ENCODE assay signal across 8 mouse cellular contexts in genomic region chr2:90573640-90574526, GRCm38 (mm10). TPM values are rescaled to one million over a fixed set of nuclear protein-coding genes. Genes with fewer than 3 reads are reported as not detected.
DNase-seq lines count a peak whose midpoint lies in the region; ATAC-seq and TF ChIP-seq lines count a peak whose summit lies in the region.

No protein-coding gene starts in this region.

- no peaks in the 10 kb centered on the region; the same call in 1 of the 2 replicates for H3K4me1 ChIP-seq in heart, postnatal 0 days (ENCODE audit: control insufficient read depth, insufficient read depth)
- H3K4me1 ChIP-seq in lung, postnatal 0 days (ENCODE audit: insufficient read depth, low read depth, low read length), result peaks cover 5% of the 10 kb centered on the region; the same call in 1 of the 2 replicates

- no peak for DNase-seq in layer of hippocampus, adult 2 months (ENCODE audit: low spot score in 2 of 2)
- no peak for DNase-seq in layer of hippocampus, adult 8-10 months (ENCODE audit: low spot score in 2 of 2)
- DNase-seq in cerebellum, adult 9-11 months, result peak; percentile 39
- DNase-seq in heart, postnatal 0 days (ENCODE audit: low spot score), result no peak
- peak; percentile 43 for DNase-seq in lung, postnatal 0 days (ENCODE audit: low spot score)
- DNase-seq in testis, postnatal 10 days (ENCODE audit: low spot score), result no peak
- no peak for DNase-seq in thymus, postnatal 14 days
- no peak for DNase-seq in thymus, postnatal 4 days

- H3K9ac ChIP-seq in heart, postnatal 0 days (replicated peaks; ENCODE audit: low read depth, low read length), result peak overlapping the region; percentile 42; the same call in 1 of the 2 replicates
- no peak overlapping the region for H3K9ac ChIP-seq in lung, postnatal 0 days (replicated peaks; ENCODE audit: low read depth)

- H3K9me3 ChIP-seq in heart, postnatal 0 days (replicated peaks; ENCODE audit: control insufficient read depth, low read length), result no peaks in the 10 kb centered on the region
- no peaks in the 10 kb centered on the region for H3K9me3 ChIP-seq in lung, postnatal 0 days (ENCODE audit: low read length)

- no peak for TF ChIP-seq CTCF in layer of hippocampus, adult 2 months (conservative IDR thresholded peaks at IDR 0.05)
- no peak for TF ChIP-seq CTCF in heart, postnatal 0 days (IDR thresholded peaks at IDR 0.05; ENCODE audit: low read depth)
- no peak for TF ChIP-seq CTCF in lung, postnatal 0 days (IDR thresholded peaks at IDR 0.05)

- 47% methylated on average over 17 of the region's 17 CpGs for WGBS in heart, postnatal 0 days
- 57% methylated on average over 17 of the region's 17 CpGs for WGBS in lung, postnatal 0 days

- 0 out of 2 replicates have a peak, but pooled peaks have one; percentile 24 for ATAC-seq in heart, postnatal 0 days (ENCODE audit: insufficient read depth, low read depth)
- peak; percentile 35; the same call in 1 of the 2 replicates for ATAC-seq in lung, postnatal 0 days

- H3K4me3 ChIP-seq in layer of hippocampus, adult 2 months, result peak overlapping the region; percentile 42
- peak overlapping the region; percentile 37 for H3K4me3 ChIP-seq in heart, postnatal 0 days (ENCODE audit: low read depth, low read length)
- H3K4me3 ChIP-seq in lung, postnatal 0 days (ENCODE audit: low read depth, low read length), result no peak overlapping the region

- H3K27ac ChIP-seq in layer of hippocampus, adult 2 months, result peak overlapping the region; percentile 86
- H3K27ac ChIP-seq in heart, postnatal 0 days (ENCODE audit: low read depth), result no peak overlapping the region
- no peak overlapping the region for H3K27ac ChIP-seq in lung, postnatal 0 days (ENCODE audit: low read length)

- no peak for TF ChIP-seq EP300 in heart, postnatal 0 days (IDR thresholded peaks at IDR 0.05; ENCODE audit: low read depth)
- no peak for TF ChIP-seq EP300 in lung, postnatal 0 days (IDR thresholded peaks at IDR 0.05)

- peak overlapping the region; percentile 56 for H3K4me2 ChIP-seq in heart, postnatal 0 days (ENCODE audit: low read depth, low read length)
- peak overlapping the region; percentile 33 for H3K4me2 ChIP-seq in lung, postnatal 0 days (replicated peaks; ENCODE audit: low read depth, low read length)

- H3K27me3 ChIP-seq in heart, postnatal 0 days (ENCODE audit: control insufficient read depth, insufficient read depth, low read length), result no peaks in the 10 kb centered on the region
- no peaks in the 10 kb centered on the region for H3K27me3 ChIP-seq in lung, postnatal 0 days (replicated peaks; ENCODE audit: insufficient read depth, low read length)

- no peaks in the 10 kb centered on the region for H3K36me3 ChIP-seq in heart, postnatal 0 days (replicated peaks; ENCODE audit: control insufficient read depth, insufficient read depth, low read length)
- no peaks in the 10 kb centered on the region for H3K36me3 ChIP-seq in lung, postnatal 0 days (ENCODE audit: insufficient read depth, low read length)

RNA-seq across cellular contexts. Expression of gene Ptprj, which starts 6.6 kb away (rescaled TPM):
- 100 to 1,000 TPM; 128 to 130 TPM for total RNA-seq in layer of hippocampus, adult 2 months (2021)
- 100 to 1,000 TPM; 108 to 115 (median 111) TPM for total RNA-seq in layer of hippocampus, adult 8-10 months (2022)
- 5.6 and 6.8 TPM in 2 replicates for total RNA-seq in heart, postnatal 0 days (2014; rRNA removed; ENCODE audit: low replicate concordance)
- 0.56 and 0.58 TPM in 2 replicates for polyA plus RNA-seq in heart, postnatal 0 days (2015; fragmentation: Nextera tagmentation; extraction: Ambion mirVana)
- 4.2 TPM in 2 replicates for polyA plus RNA-seq in lung, postnatal 0 days (2015; fragmentation: Nextera tagmentation; extraction: Ambion mirVana)

Comparison
In these comparisons a context has a peak if more than half of its experiments do, and no peak if none do; other contexts are left out.
1. DNase-seq: peak in cerebellum, adult 9-11 months (single experiment) and lung, postnatal 0 days (single experiment); none in layer of hippocampus, adult 2 months (0 of 2), layer of hippocampus, adult 8-10 months (0 of 2), heart, postnatal 0 days (single experiment), testis, postnatal 10 days (single experiment), thymus, postnatal 14 days (single experiment) and thymus, postnatal 4 days (single experiment).
2. RNA of gene Ptprj, which starts 6.6 kb away (total RNA-seq): 128 to 130 TPM in layer of hippocampus, adult 2 months and 108 to 115 TPM in layer of hippocampus, adult 8-10 months; 5.6 to 6.8 TPM in heart, postnatal 0 days; every median in the first group is over 10 times any median in the second.